Mouse (Mus musculus) naive thymus-derived CD4-positive, alpha-beta T cell, adult 2 months (primary cell): Measurements from ENCODE around the gene Olfr282.

Experiments
- DNase-seq: peaks from one replicate; pipeline ENCODE4 v3.0.0-alpha.2; 2011; ENCODE audit warnings: low read depth

The Olfr282 gene

GRCm38 (mm10) chr15:98475382-98475781, 44.4 kb downstream of the Olfr282 start:
- peak; percentile 62 for DNase-seq

DNA sequence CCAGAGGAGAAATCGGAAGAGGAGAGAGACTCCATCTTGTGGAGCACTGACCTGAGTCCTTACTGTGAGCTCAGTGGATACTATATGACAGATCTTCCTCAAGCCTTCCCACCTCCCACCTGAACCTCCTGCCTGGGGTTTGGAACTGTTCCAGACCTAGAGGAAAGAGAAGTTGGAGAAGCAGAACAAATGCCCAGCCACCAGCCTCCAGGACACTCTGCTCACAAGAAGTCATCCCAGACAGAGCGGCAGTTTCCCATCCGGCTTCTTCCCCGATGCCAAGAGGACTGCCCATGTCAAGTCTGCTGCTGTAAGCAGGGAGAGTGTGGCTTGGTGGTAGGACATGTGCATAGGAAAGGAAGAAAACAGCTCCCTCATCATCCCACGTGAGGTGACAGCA, 45.3 kb downstream of the Olfr282 start:
- no peak for DNase-seq

DNA sequence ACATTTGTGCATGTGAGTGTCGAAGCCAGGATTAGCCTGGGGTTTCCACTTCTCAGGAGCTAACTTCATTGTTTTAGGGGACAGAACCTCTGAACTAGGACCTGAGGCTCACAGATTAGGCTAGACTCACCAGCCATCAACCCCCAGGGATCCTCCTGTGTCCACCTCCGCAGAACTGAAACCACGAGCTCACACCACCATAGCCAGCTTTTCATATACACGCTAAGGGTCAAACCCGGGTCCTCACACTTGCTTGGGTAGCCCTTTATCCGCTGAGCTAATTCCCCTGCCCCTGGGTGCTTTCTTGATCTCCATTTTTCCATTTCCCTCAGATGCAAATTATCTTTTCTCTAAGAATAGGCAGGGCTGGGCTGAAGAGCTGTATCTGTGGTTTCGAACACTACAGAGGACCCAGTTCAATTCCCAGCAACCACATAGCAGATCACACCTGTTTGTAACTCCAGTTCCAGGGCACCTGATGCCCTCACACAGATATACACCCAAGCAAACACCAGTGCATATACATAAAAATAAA, 48.6 kb downstream of the Olfr282 start:
- DNase-seq = no peak

GRCm38 (mm10) chr15:98482701-98483100, 51.7 kb downstream of the Olfr282 start, which contains the start of gene Lalba:
Gene Lalba (minus strand): TSS chr15:98482721.
- no peak for DNase-seq

DNA sequence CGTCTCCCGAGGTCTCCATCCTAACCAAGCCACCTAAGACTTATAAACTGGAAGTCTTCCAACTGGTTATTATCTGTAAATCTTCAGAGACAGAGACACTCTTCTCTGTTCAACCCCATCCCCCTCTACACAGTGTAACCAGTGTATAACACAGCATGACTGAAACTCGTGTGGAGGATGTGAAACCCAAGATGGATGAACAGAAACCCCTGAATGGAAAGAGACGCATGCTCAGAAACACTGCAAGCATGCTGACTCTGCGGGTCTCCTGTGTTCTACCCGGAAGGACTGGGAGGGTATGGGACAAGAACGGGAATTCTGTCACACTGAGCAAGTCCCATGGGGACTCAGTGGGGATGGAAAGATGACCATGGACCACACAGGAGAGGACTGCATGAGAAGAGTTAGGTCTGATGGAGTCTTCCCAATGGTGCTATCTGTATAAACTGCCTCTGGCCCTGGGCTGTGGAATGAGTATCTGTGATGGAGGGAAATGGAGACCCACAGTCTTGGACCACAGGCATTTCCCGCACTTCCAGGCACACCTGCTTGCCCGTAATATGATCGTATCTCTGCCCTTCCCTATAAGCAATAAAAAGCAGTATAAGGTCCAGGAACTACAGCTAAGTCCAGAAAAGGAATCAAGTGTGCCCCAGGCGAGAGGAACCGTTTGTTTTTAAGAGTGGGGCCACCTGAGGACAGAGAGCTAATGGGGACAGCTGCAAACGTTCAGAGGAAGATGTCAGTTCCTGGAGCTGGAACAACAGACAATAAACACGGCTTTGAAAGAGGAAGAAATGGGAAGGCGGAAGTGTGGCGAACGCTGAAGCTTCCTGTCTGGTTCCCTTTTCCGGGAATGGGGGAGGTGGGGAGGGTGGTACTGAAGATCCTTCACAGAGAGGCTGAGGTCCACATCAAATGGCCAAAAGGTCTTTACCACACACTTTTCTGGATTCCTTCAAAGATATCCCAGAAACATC, 53.2 kb downstream of the Olfr282 start:
- no peak for DNase-seq

DNA sequence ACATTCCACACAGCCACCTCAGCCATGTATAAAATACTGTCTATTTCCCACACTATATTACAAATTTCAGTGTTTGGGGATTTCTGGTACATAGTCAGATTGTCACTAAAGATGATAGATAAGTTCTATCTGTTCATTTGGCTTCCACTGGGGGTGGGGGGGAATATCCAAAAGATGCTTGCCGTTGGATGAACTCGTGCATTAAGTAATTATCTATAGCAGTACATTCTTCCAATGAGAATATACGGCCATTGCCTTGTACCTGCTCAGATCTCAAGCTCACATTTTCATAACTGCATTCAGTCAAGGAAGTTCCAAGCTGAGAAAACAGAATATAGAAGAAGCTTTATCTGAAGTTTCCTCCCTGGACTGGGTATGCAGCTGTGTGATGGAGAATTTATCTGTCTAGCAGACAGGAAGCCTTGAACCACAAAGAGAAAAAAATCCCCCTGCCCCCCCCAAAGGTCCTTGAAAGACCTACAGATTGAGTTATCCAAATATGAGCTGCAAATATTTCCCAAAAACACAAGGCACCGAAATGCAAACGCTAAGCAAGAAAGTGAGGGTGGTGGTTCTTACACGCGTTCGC, 55.5 kb downstream of the Olfr282 start:
- DNase-seq = peak; percentile 23
